Mouse (Mus musculus) testis, adult 2 months (tissue): ENCODE results near the gene Esp38. TPM values are rescaled to one million over a fixed set of nuclear protein-coding genes. Genes with fewer than 3 reads are reported as not detected.
"Not testable (repeated sequence)": the region's sequence is repeated elsewhere in the genome, so short reads cannot be mapped to it uniquely, and the experiment has no call there.

Source experiments
- H3K27ac ChIP-seq: fragments of 200-500 bp; 2 replicates; pipeline ENCODE4 v1.5.1; 2012; ENCODE audit warnings: low read depth, low read length; ENCODE audit not compliant: control insufficient read depth, insufficient read depth
- H3K27me3 ChIP-seq: fragments of 200-500 bp; 2 replicates; pipeline ENCODE4 v1.6.1; 2012; ENCODE audit warnings: mild to moderate bottlenecking, low read length, moderate library complexity; ENCODE audit not compliant: control insufficient read depth, insufficient read depth
- H3K36me3 ChIP-seq: fragments of 200-500 bp; 2 replicates; pipeline ENCODE4 v1.6.1; 2012; ENCODE audit warnings: mild to moderate bottlenecking, low read length; ENCODE audit not compliant: control insufficient read depth, insufficient read depth
- H3K4me1 ChIP-seq: fragments of 200-500 bp; 2 replicates; pipeline ENCODE4 v1.6.1; 2012; ENCODE audit warnings: low read length; ENCODE audit not compliant: control insufficient read depth, insufficient read depth
- H3K4me3 ChIP-seq: fragments of 200-500 bp; 2 replicates; pipeline ENCODE4 v1.5.1; 2012; ENCODE audit warnings: low read depth, mild to moderate bottlenecking, low read length, moderate library complexity, mixed read lengths; ENCODE audit not compliant: control insufficient read depth
- CTCF ChIP-seq: fragments of 200-500 bp; IDR thresholded peaks from 2 replicates; pipeline ENCODE4 v1.5.1; 2012; ENCODE audit warnings: low read depth, mild to moderate bottlenecking, inconsistent platforms, low read length, moderate library complexity; ENCODE audit not compliant: control insufficient read depth, insufficient read depth, insufficient replicate concordance
- polyA plus RNA-seq: library from polyadenylated mRNA; depleted of rRNA; stranded (reverse); fragments of >200 nt; gene quantifications from 2 replicates; pipeline ENCODE4 v1.2.3, GENCODE M21; 2012; rRNA removed

The Esp38 gene
- not detected in 2 replicates for polyA plus RNA-seq

- H3K27me3 ChIP-seq: no peaks in the 10 kb centered on the region
- no peak within 1 kb of the TSS for H3K27ac ChIP-seq
- no peak for TF ChIP-seq CTCF
- no peaks in the 10 kb centered on the region for H3K36me3 ChIP-seq
- no peaks in the 10 kb centered on the region for H3K4me1 ChIP-seq
- no peak within 1 kb of the TSS for H3K4me3 ChIP-seq
Measured at GRCm38 (mm10) chr17:39950220-39950619, at the start of gene Esp38. Gene Esp38, plus strand, starts transcription at chr17:39950520.

GRCm38 (mm10) chr17:39902928-39903545, 47.3 kb upstream of the Esp38 start:
- not testable (repeated sequence) for H3K36me3 ChIP-seq, H3K27me3 ChIP-seq, H3K4me1 ChIP-seq, H3K27ac ChIP-seq, H3K4me3 ChIP-seq

Other genes with a start within 250 kb of the Esp38 start
- gene AC192777.2, start 144.9 kb downstream of the Esp38 start, polyA plus RNA-seq: not detected in 2 replicates